Mouse (Mus musculus) natural killer cell, adult 2 months (primary cell): ENCODE results near the gene Gm20388.

Experiments
- DNase-seq, 2 experiments: peaks; one replicate each; pipeline ENCODE4 v3.0.0; 2022; ENCODE audit warnings: low spot score in 2 of 2

Gene Gm20388

GRCm38 (mm10) chr8:121118634-121119420 is 1208.2 kb downstream of the Gm20388 start:
- no peak for DNase-seq

DNA sequence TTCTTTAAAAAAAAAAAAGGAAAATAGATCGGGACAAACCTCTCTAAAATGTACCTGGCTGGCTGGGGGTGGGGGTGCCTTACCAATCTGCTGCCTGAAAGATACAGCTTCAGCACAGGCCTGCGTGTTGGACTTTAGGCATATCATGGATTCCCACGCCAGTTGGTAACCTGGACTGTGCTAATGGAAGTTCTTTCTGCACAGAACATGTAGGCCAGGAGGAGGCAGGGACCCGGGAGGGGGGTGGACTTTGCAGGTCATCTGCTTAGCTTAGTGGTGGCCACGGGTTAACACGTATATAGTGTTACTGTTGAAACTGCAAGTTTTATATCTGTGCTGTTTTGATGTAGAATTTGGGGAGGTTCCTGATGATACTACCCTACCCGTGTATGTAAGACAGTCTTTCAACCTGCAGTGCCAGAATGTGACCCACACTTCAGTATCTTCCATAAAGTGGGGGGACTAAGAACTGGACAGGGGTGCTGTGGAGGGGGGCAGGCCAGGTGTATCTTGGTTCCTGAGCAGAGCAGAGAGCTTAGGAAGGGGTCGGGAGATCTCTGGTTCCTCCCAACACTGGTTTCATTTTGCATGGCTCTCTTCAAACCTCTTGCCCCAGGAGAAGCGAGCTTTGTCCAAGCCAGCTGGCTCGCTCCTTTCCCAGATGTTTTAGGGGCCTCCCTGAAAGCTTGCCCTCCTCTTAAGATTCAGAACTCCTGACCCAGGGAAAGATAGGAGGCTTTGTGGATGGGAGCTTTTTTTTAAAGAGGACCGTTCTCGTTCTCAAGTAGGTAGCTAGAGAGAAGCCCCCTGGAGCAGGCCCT is 1209.2 kb downstream of the Gm20388 start:
- DNase-seq = no peak

DNA sequence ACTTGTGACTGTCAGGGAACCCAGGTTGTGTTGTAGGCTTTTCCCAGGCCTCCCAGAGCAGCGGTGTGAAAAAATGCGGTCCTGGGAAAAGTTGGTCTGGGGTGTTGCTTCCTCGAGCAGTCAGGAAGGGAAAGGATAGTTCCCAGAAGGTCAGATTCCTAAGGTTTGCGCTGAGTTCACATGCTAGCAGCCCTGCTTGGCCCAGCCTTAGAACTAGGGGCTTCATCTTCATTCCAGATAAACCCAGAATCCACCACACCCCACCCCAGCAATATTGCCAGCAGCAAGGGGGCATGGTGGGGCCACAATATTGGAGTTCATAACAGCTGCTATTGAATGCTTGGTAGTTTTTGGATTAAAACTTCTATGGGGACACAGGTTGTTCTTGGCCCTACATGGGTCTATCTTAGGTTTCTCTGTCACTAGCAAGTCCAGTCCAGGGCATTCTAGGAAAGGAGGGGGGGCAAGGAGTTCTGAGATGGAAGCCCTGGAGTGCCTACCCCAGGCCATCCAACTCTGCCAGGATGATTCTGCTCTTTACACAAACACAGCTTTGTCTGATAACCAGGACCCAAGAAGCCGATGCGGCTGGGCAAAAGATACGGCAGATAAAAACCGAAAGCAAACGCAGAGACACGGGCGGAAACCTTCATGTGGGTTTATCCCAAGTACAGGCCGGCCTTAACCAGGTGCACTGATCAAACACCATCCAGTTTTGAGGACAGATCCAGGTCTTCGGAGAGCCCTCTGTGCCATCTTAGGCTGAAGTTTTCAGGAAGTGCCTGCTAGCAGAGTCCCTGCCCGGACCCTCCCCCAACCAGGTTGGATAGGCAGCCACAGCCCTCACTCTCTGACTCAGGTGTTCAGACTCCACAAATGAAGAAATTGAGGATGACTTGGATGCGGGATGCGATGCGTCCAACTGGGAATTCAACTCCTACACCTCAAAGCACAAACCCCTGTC is 1210.1 kb downstream of the Gm20388 start:
- DNase-seq = no peak

DNA sequence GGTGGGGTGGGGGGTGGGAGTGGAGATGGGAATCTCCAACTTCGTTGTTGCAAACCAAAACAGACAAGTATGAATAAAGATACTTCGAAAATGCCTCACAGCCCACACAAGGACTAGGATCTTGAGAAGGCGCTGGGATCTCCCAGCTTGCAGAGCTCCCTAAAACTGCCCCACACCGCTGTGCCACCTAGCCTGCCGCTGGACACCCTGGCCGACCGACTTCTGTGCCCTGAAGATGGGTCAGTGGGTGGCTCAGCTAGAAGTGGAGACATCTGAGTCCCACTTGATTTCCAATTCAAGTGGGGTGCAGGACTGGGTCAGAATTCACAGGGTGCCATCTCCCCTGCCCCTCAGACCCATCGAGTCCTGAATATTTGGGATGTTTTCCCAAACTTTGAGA is 1211.1 kb downstream of the Gm20388 start:
- DNase-seq = no peak

DNA sequence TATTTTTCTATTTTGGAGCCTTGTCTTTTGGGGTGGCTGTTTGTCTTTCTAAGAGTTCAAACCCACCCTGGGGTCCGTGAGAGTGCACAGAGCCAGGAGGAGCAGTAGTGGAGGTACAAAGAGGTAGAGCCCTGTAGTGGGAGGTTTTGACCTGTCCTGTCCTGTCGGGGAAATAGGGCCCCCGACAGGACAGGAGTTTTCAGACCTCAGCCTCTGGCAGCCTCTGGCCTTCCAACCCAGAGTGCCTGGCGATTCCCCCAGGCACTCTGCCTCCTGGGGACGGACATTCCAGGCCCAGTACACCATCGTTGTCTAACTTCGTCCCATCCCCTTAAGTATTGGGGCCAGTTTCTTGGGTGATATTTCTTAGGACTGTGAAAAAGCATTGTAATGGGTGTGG is 1211.7 kb downstream of the Gm20388 start:
- DNase-seq = no peak

DNA sequence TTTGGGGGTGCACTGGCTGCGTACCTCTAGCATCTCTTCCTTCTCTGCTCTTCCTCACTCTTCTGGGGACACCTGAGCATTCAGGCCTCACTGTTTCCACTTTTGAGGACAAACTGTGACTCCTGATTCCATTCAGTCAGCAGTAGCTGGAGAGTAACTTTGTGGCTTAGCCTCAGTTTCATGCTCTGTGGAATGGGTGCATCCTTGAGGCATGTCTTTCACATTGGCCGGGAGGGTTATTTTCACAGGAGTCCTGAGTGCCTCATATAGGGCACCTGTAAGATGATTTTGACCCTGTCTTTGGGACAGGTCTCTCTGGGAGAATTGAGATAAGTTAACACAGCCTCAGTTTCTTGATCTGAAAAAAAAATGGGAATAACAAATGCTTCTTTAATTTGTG is 1212.5 kb downstream of the Gm20388 start:
- DNase-seq = no peak

DNA sequence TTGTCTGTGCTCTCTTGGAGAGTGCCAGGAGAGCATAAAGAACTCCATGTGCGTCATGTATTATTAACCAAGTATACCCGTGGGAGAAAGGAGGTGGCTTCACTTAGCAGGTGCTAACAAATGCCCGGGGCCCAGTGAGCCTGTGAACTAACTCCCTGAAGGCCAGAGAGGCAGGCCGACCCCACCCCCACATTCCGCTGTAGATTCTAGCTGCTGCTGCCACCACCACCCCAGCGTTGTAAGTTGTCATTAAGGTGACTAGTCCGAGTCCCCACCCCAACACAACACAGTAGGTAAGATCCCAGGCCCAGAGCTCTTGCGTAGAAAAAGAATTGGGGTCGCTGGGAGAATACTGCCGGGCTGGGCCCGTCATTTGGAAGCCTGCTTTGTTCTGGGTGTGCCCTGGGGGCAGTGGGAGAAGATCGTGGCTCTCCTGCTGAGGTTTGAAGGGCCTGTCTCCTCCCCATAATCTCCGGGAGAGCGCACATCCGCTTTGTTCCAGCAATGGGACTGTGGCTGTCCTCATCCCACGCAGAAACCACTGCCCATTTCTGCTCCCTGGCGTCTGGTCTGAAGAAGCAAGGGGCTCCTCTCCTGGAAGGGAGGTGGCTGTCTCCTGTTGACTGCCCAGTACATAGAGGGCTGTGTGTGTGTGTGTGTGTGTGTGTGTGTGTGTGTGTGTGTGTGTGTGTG is 1214.1 kb downstream of the Gm20388 start:
- DNase-seq = no peak

DNA sequence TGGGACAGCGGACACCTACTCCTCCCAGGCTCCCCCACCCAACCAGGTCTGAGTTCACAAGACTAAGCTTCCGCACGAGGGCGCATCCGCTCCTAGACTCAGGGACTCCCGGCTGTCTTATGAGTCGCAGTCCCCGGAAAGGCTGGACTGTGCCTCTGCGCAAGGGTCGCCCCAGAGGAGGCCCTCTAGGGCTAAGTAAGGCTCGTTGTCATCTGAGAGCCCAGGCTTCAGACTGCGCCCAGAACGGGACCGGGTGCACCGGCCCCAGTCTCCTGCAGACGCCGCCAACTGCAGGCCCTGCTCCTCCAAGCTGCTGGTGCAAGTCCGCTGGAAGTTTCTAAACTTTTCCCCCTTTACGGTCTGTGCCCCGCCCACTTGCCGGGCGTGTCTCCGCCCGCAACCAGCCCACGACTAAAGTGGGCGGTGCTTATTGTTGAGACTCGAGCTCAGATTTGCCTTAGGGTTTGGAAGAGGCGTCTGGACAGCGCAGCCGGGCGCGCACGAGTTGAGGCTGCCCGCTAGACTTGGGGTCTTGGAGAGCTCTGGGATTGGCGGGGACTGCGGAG is 1214.8 kb downstream of the Gm20388 start:
- no peak for DNase-seq

DNA sequence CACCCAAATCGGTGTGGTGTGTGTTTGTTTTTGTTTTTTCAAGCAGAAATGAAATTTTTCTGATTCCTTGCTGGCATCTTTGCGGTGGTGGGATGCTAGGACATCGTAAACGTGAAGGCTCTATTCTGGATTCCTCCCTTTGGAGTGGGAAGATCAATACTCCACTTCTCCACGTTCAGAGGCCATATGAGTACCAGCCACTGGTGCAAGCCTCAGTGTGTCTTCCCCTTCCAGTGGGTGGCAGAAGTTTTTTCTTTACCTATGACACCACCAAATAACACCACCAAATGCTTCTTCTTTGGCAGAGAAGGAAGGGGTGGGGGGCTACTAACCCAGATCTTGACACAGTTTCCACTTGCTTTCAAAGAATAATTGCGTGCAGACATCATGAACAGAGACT is 1215.5 kb downstream of the Gm20388 start:
- DNase-seq = no peak

DNA sequence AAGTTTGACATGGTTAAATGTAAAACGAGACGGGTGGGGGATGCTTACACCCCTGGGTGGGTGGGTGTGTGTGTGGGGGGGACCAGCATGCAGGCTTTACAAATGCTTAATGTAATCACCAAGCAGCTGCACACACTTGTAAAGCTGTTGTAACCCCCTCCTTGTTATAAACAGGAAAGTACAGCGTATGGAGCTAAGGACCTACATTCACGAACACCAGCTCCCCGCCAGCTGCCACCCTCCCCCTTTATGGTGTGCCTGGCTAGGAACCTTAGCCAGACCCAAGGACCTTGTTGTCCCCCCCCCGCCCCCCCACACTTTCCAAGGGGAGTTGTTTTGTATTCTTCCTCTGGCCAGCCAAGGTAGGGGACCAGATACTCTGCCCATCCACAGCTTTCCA is 1216.1 kb downstream of the Gm20388 start:
- DNase-seq = no peak

DNA sequence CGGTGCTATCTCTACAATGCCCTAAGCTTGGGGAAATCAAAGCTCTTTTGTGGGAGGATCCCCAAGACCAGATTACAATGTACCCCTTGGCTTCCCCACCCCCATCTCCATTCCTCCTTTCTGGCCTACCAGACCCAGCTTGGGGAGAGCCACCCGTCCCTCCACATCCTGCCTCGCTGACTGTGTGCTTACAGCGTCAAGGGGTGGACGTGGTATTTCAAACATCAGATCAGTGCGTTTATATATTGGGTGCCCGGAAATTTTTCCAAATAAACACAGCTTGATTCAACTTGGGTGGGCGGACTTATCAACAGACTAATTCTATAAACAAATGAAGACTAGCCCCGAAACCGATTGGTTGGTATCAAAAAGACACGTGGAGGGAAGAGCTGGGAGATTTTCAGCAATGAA is 1216.7 kb downstream of the Gm20388 start:
- DNase-seq = no peak

DNA sequence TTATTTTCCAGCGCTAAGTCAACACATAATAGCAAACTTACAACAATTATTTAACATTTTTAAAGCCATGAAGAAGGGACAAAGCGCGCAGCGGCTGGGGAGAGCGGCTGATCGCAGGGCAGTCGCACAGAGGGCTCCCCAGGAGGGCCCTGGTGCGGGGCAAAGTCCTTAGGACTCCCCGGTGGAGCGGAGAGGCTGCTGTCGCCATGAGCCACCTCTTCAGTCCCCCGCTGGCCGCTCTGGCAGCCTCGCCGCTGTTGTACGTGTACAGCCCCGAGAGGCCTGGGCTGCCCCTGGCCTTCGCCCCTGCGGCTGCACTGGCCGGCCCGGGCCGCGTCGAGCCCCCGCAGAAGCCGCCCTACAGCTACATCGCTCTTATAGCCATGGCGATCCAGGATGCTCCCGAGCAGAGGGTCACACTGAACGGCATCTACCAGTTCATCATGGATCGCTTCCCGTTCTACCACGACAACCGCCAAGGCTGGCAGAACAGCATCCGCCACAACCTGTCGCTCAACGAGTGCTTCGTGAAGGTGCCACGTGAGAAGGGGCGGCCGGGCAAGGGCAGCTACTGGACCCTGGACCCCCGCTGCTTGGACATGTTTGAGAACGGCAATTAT is 1217.2 kb downstream of the Gm20388 start, which contains the start of gene Foxl1:
Foxl1 (plus strand) TSS at position 185 of the 620 bp plus-strand sequence.
- no peak for DNase-seq

DNA sequence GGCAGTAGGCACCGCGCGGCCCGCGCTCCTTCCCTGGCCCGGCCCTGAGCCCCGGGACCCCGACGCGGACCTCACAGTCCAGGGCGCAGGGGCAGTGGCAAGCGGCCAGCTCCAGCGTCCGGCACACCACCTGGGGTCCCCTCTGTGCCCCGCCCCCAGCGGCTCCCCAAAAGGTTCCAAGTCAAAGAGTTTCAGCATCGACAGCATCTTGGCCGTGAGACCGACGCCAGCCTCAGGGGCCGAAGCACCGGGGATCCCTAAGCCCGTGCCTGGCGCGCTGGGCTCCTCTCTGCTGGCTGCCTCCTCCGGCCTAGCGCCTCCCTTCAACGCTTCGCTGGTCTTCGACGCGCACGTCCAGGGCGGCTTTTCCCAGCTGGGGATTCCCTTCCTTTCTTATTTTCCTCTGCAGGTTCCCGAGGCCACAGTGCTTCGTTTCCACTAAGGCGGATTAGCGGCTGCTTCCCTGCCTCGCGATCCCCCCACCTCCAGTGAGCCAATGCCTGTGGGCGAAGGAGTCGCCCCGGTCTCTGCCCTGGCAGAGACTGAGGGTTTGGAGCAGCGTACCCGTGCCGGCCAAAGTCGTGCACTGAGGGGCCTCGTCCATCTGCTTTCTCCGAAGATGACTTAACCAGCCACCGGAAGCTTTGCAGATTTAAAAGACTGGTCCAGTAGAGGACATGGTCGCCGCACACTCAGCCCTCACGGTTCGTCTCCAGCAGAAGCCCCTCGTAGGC is 1218.1 kb downstream of the Gm20388 start:
- no peak for DNase-seq

DNA sequence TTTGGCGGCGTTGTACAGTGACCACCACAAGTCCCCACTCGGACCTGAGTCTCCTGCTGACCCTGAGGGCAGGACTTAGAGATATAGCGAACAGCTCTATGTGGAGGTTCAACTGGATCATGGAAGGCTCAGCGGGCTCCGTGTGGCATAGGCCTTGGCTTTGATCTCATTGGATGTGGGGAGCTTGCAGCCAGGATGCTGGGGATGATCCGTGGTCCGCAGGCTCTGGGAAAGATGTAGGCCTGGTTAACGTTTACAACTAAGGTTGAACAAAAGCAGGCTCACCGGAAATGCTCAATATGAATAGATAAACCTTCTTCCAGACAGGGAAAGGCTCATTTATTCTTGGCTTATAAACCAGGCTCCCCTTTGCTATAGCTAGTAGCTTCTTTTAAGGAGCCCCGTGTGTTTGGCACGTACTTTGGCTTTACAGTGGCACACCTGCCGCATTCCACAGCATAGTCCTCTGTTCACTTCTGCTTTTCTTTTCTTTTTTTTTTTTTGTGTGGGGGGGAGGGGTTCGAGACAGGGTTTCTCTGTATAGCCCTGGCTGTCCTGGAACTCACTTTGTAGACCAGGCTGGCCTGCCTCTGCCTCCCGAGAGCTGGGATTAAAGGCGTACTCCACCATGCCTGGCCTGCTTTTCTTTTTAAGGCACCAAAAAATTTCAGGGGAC is 1218.8 kb downstream of the Gm20388 start:
- DNase-seq = no peak

DNA sequence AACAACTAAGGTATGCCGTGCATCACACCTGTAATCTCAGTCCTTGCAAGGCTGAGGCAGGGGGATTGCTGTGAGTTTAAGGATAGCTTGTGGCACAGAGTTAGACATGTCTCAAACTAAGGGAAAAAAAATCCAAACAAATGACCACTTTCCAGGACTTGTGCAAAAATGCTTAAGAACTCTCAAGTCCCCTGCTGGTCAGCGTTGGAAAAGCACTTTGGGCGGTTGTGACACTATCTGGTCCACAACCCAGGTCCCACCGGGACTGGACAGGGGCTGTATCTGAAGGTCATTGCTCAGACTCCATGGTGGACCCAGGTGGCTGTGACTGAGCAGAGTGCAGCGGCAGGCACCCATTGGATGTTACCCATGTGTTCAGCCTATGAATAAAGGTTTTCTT is 1219.9 kb downstream of the Gm20388 start:
- no peak for DNase-seq

GRCm38 (mm10) chr8:121132961-121133513 is 1222.4 kb downstream of the Gm20388 start:
- DNase-seq = no peak

DNA sequence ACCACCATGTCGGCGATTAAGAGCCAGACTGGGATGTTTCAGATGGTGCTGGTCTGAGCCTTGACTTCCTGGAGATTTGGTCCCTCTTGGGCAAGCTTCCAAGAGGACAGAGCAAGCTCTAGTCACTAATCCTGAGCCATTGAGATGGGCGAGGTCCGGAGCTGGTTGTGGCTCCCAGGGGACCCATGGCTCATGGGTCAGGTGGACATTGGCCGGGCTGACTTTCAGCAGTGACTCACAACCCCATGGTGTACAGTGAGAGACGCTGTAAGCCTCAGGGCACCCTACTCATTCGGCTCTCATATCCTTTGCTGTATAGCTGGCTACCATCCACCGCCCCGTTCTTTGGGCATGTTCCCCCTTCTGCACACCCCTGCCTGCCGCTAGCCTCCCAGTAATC is 1223.5 kb downstream of the Gm20388 start:
- DNase-seq = no peak

DNA sequence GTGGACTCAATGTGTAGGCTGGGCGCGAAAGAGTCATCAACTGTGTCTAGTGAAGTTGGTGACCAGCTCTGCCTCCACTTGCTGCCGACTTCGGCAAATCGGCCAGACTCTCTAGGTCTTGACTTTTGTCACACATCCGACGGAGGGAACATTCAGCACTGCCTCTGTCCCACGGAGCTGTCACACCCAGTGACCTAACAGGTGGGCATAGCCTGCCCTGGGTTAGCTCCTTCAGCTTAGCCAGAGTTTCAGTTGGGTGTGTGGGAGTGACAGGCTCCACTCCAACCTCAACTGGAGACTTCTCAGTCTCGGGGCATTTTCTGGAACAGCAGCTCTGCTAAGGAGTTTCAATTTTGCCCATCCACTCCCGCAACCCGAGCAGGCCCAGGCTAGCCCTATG is 1223.9 kb downstream of the Gm20388 start:
- DNase-seq = no peak

- DNase-seq = no peak
Observed at GRCm38 (mm10) chr8:121136856-121137255, 1226.2 kb downstream of the Gm20388 start.
